Mouse (Mus musculus): ENCODE measurements around the gene Atp1b1.

GRCm38 (mm10) chr1:164419401-164419800 lies 38.8 kb downstream of the Atp1b1 start:
- TF ChIP-seq POLR2A (IDR thresholded peaks at IDR 0.05; ENCODE audit: control insufficient read depth in 1 of 2, insufficient read depth in 1 of 2, low read depth in 1 of 2, low read length in 2 of 2, poor library complexity in 1 of 2) (no peak), CTCF (IDR thresholded peaks at IDR 0.05 in 2 of 3, conservative IDR thresholded peaks at IDR 0.05 in 1 of 3; ENCODE audit: control insufficient read depth in 1 of 3, insufficient read depth in 1 of 3, low read depth in 2 of 3, low read length in 3 of 3, poor library complexity in 1 of 3, severe bottlenecking in 1 of 3) (no peak), ZC3H11A (IDR thresholded peaks at IDR 0.05; ENCODE audit: low read depth, low read length) (no peak)

All from MEL (cell line).